Mouse (Mus musculus): Measurements from ENCODE around the gene Homez. TPM values are rescaled to one million over a fixed set of nuclear protein-coding genes. Genes with fewer than 3 reads are reported as not detected.

Homez gene
- polyA plus RNA-seq, 1 experiment from 2014 or later: 7.5 TPM

DNA sequence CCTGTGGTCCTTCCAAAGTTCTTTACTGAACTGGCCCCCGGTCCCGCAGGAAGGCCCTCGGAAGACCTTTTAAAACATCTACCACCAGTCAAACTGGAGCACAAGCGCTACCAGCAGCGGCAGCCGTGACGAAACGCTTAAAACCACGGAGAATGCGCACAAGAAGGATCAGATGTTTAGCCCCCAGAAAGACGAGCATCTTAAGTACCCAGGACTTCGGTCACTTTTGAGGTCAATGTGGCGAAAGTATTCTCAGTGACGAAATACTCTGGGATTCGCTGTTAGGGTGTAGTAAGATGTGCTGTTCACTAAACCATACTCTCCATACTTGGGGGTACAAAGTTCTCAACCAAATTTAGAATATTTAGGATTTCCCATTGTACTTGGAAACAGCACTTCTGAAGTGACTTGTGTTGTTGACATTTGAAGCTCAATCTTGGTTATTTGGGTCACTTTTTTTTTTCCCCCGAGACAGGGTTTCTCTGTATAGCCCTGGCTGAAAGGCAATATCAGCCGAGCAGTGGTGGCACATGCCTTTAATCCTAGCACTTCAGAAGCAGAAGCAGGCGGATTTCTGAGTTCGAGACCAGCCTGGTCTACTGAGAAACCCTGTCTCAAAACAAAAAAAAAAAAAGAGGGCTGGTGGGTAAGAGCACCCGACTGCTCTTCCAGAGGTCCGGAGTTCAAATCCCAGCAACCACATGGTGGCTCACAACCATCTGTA lies 6.3 kb downstream of the Homez start:
- peak; percentile 7; the same call in 1 of the 2 replicates for ATAC-seq
- WGBS: 14% methylated on average over 21 of the region's 21 CpGs

GRCm38 (mm10) chr14:54863501-54864312 lies 7.1 kb downstream of the Homez start:
- TF ChIP-seq EP300 (IDR thresholded peaks at IDR 0.05) (no peak), CTCF (IDR thresholded peaks at IDR 0.05) (peak; percentile 39)
- under 1% methylated on average over 33 of the region's 56 CpGs for WGBS
- peak overlapping the region; percentile 88 for H3K4me2 ChIP-seq (replicated peaks; ENCODE audit: low read depth, low read length)
- peak overlapping the region; percentile 66 for H3K9ac ChIP-seq (replicated peaks; ENCODE audit: low read depth)
- DNase-seq (ENCODE audit: low spot score) (peak; percentile 97), ATAC-seq (peak; percentile 100)
- H3K36me3 ChIP-seq (ENCODE audit: insufficient read depth, low read length): no peaks in the 10 kb centered on the region
- H3K27me3 ChIP-seq (replicated peaks; ENCODE audit: insufficient read depth, low read length): no peaks in the 10 kb centered on the region
- H3K9me3 ChIP-seq (ENCODE audit: low read length): no peaks in the 10 kb centered on the region
- peak overlapping the region; percentile 76 for H3K4me3 ChIP-seq (ENCODE audit: low read depth, low read length)
- H3K27ac ChIP-seq (ENCODE audit: low read length): peak overlapping the region; percentile 82
- peaks cover 3% of the 10 kb centered on the region; the same call in 1 of the 2 replicates for H3K4me1 ChIP-seq (ENCODE audit: insufficient read depth, low read depth, low read length)

More for the DNA sequence above, 6.3 kb downstream of the Homez start:
- Histone ChIP-seq H3K27ac (ENCODE audit: low read length) (peak overlapping the region; percentile 82), H3K4me2 (replicated peaks; ENCODE audit: low read depth, low read length) (peak overlapping the region; percentile 88), H3K36me3 (ENCODE audit: insufficient read depth, low read length) (no peaks in the 10 kb centered on the region), H3K9me3 (ENCODE audit: low read length) (no peaks in the 10 kb centered on the region), H3K9ac (replicated peaks; ENCODE audit: low read depth) (peak overlapping the region; percentile 66; the same call in 1 of the 2 replicates), H3K4me1 (ENCODE audit: insufficient read depth, low read depth, low read length) (peaks cover 3% of the 10 kb centered on the region; the same call in 1 of the 2 replicates), H3K4me3 (ENCODE audit: low read depth, low read length) (peak overlapping the region; percentile 76), H3K27me3 (replicated peaks; ENCODE audit: insufficient read depth, low read length) (no peaks in the 10 kb centered on the region)
- TF ChIP-seq EP300 (IDR thresholded peaks at IDR 0.05) (no peak), CTCF (IDR thresholded peaks at IDR 0.05) (no peak)
- DNase-seq (ENCODE audit: low spot score): peak; percentile 49

- 40% methylated on average over 2 of the region's 2 CpGs for WGBS
- no peak overlapping the region for H3K4me2 ChIP-seq (replicated peaks; ENCODE audit: low read depth, low read length)
These were observed 10.2 kb downstream of the Homez start for GRCm38 (mm10) chr14:54860511-54860910.

GRCm38 (mm10) chr14:54857891-54858290 lies 12.9 kb downstream of the Homez start:
- Histone ChIP-seq H3K4me3 (ENCODE audit: low read depth, low read length) (no peak overlapping the region), H3K36me3 (ENCODE audit: insufficient read depth, low read length) (no peaks in the 10 kb centered on the region), H3K9ac (replicated peaks; ENCODE audit: low read depth) (no peak overlapping the region), H3K4me1 (ENCODE audit: insufficient read depth, low read depth, low read length) (no peaks in the 10 kb centered on the region), H3K9me3 (ENCODE audit: low read length) (no peaks in the 10 kb centered on the region), H3K4me2 (replicated peaks; ENCODE audit: low read depth, low read length) (no peak overlapping the region), H3K27me3 (replicated peaks; ENCODE audit: insufficient read depth, low read length) (no peaks in the 10 kb centered on the region), H3K27ac (ENCODE audit: low read length) (no peak overlapping the region)
- TF ChIP-seq CTCF (IDR thresholded peaks at IDR 0.05) (no peak), EP300 (IDR thresholded peaks at IDR 0.05) (no peak)
- ATAC-seq (no peak), DNase-seq (ENCODE audit: low spot score) (no peak)
- WGBS: 92% methylated on average over 9 of the region's 9 CpGs

More at GRCm38 (mm10) chr14:54860511-54860910, 10.2 kb downstream of the Homez start:
- Histone ChIP-seq H3K4me1 (ENCODE audit: insufficient read depth, low read depth, low read length) (peaks cover 3% of the 10 kb centered on the region; the same call in 1 of the 2 replicates), H3K4me3 (ENCODE audit: low read depth, low read length) (no peak overlapping the region), H3K27me3 (replicated peaks; ENCODE audit: insufficient read depth, low read length) (no peaks in the 10 kb centered on the region), H3K9me3 (ENCODE audit: low read length) (no peaks in the 10 kb centered on the region), H3K36me3 (ENCODE audit: insufficient read depth, low read length) (no peaks in the 10 kb centered on the region), H3K27ac (ENCODE audit: low read length) (no peak overlapping the region), H3K9ac (replicated peaks; ENCODE audit: low read depth) (no peak overlapping the region)
- no peak for ATAC-seq
- TF ChIP-seq CTCF (IDR thresholded peaks at IDR 0.05) (peak; percentile 81), EP300 (IDR thresholded peaks at IDR 0.05) (no peak)
- DNase-seq (ENCODE audit: low spot score): peak; percentile 48

DNA sequence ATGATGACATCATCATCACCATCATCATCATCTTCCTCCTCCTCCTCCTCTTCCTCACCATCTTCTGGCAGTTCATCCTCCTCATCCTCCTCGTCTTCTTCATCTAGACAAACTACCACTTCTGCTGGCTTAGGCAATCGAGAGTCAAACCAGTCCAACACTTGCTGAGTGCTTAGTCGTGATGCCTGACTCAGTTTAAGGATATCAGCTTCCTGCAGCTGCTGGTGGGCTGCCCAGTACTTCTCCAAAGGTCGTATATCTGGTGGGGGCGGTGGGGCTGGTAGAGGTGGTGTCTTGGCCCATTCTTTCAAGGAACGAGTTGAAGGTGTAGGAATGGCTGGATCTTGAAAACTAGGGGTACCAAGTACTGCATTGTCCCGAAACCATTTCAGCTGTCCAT lies 14.1 kb downstream of the Homez start:
- Histone ChIP-seq H3K9ac (replicated peaks; ENCODE audit: low read depth) (no peak overlapping the region), H3K4me3 (ENCODE audit: low read depth, low read length) (no peak overlapping the region), H3K27me3 (replicated peaks; ENCODE audit: insufficient read depth, low read length) (no peaks in the 10 kb centered on the region), H3K4me1 (ENCODE audit: insufficient read depth, low read depth, low read length) (no peaks in the 10 kb centered on the region), H3K27ac (ENCODE audit: low read length) (no peak overlapping the region), H3K9me3 (ENCODE audit: low read length) (no peaks in the 10 kb centered on the region), H3K36me3 (ENCODE audit: insufficient read depth, low read length) (no peaks in the 10 kb centered on the region), H3K4me2 (replicated peaks; ENCODE audit: low read depth, low read length) (no peak overlapping the region)
- DNase-seq (ENCODE audit: low spot score): no peak
- no peak for ATAC-seq
- TF ChIP-seq CTCF (IDR thresholded peaks at IDR 0.05): no peak
- no peak for TF ChIP-seq EP300 (IDR thresholded peaks at IDR 0.05)
- WGBS: 88% methylated on average over 7 of the region's 7 CpGs

DNA sequence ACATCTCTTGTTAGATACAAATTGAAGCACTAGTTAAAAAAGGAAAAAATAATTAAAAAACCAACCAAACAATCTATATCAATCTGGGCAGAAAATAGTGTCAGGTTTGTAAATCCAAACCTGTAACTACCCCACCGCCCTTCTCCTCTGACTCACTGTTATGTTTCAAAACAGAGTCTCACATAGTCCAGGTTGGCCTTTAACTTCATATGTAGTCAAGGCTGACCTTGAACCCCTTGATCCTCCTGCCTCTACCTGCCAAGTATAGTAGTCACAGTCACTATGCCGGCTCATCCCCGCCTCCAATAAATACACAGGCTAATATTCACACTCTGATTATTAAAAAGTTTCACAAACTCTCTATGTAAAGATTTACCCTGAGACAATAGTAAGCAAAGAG lies 15.0 kb downstream of the Homez start:
- no peak for TF ChIP-seq CTCF (IDR thresholded peaks at IDR 0.05)
- no peak for TF ChIP-seq EP300 (IDR thresholded peaks at IDR 0.05)
- no peak overlapping the region for H3K4me2 ChIP-seq (replicated peaks; ENCODE audit: low read depth, low read length)
- DNase-seq (ENCODE audit: low spot score): no peak
- H3K9me3 ChIP-seq (ENCODE audit: low read length): no peaks in the 10 kb centered on the region
- no peak for ATAC-seq
- 95% methylated on average over 3 of the region's 3 CpGs for WGBS
- no peak overlapping the region for H3K4me3 ChIP-seq (ENCODE audit: low read depth, low read length)
- no peak overlapping the region for H3K9ac ChIP-seq (replicated peaks; ENCODE audit: low read depth)
- H3K27me3 ChIP-seq (replicated peaks; ENCODE audit: insufficient read depth, low read length): no peaks in the 10 kb centered on the region
- H3K4me1 ChIP-seq (ENCODE audit: insufficient read depth, low read depth, low read length): no peaks in the 10 kb centered on the region
- no peaks in the 10 kb centered on the region for H3K36me3 ChIP-seq (ENCODE audit: insufficient read depth, low read length)
- no peak overlapping the region for H3K27ac ChIP-seq (ENCODE audit: low read length)

All from lung, postnatal 0 days (tissue).